Mouse (Mus musculus): ENCODE data around the gene Zfp385c. TPM values are rescaled to one million over a fixed set of nuclear protein-coding genes. Genes with fewer than 3 reads are reported as not detected.
"Not testable (repeated sequence)": the region's sequence is repeated elsewhere in the genome, so short reads cannot be mapped to it uniquely, and the experiment has no call there.

Zfp385c gene
- total RNA-seq, 2 experiments from 2014 or later = 0.12 to 0.44 TPM

DNA sequence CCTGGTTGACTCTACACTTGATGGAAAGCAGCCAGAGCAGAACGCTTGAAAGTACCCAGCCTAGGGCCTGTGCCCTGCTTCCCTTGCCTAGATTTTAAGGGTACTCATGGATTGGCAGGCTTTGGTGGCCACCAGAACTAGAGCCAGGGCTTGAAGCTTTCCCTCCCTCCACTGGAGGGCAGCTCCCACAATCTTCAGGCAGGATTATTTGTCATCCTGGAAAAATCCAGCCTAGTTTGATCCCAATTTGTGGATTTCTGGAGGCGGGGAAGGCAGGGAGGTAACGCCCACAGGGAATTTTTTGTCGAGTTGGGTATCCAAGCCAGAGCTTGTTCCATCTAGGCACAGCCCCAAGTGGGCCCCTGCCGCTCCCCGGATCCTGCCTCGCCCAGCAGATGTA is 1.9 kb downstream of the Zfp385c start:
- no peak for DNase-seq

- no peak for DNase-seq
These were observed 3.8 kb downstream of the Zfp385c start for GRCm38 (mm10) chr11:100688443-100688842.

GRCm38 (mm10) chr11:100687265-100687664 is 5.0 kb downstream of the Zfp385c start:
- DNase-seq = no peak

GRCm38 (mm10) chr11:100685371-100685770 is 6.9 kb downstream of the Zfp385c start:
- no peak for DNase-seq

DNA sequence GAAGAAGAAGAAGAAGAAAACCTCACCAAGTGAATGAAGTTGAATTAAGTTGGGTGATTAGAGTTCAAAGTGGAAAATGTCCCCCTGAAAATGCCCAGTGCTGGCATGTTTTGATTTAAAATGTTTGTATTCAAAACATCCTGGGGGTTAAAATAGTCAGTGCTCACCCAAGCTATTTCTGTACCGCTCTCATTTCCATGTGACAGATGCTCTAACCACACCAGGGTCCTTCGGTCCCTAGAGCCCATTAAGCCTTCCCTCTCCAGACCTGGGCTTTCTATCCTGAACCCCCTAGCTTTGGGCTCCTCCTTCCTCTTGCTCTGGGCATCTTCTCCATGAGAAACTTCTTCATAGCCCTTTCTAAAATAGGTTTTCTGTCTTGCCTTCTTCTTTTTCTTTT is 8.2 kb downstream of the Zfp385c start:
- DNase-seq = no peak

DNA sequence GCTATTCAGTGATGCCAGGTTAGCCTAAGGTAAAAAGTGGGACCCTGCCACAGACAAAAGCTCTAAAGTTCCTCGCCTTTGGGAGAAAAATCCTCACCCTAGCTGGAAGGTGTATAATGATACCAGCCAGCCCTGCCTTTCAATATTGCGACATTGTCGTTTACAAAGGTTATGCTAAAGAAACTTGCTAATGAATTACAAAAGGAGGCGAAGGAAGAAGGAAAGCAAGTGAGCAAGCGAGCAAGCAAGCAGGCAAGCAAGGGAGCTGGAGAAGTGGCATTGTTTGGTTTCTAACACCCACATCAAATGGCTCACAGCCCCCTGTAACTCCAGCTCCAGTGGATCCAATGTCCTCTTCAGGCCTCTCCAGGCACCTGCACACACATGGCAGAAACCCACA is 9.7 kb downstream of the Zfp385c start:
- no peak for DNase-seq

DNA sequence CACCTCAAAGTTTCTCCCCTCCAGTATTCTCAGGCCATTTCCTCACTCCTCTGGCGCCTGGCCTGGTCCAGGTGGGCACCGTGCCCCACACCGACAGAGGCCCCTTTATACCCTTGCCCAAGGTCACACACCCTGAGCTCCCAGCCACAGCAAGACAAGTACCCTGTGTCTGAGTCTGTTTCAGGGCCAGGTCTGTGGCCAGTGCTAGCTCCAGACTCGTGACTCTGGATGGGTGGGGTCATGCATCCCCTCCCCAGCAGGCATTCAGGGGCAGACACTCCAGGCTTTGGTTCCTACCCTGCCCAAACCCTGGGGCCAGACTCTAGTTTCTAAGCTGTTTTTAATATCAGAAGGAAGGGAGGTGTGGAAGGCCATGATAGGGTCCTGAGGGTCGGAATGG is 10.4 kb downstream of the Zfp385c start:
- DNase-seq = no peak

- DNase-seq = no peak
These were observed 14.4 kb downstream of the Zfp385c start for GRCm38 (mm10) chr11:100677810-100678209.

GRCm38 (mm10) chr11:100673169-100673568 is 19.1 kb downstream of the Zfp385c start:
- DNase-seq = peak; percentile 67 to 75

DNA sequence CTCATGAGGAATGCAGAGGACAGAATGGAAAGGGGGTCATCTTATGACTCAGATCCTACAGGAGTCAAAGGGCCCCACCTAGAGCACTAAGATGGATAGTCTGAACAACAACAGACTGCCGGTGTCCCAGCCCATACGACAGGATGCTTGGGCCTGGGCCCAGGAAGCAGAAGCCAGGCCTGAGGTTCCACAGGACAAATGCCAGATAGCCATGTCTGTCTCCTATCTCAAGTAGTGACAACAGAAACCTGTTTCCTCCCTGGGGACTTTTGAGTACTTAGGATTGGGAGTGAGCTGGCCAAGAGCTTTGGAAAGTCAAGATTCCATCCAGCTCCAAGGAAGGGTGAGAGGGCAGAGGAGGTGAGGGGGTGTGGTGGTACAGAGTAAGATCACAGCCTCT is 20.3 kb downstream of the Zfp385c start:
- peak; percentile 47 to 67 for DNase-seq

GRCm38 (mm10) chr11:100671049-100671448 is 21.2 kb downstream of the Zfp385c start:
- DNase-seq = no peak

GRCm38 (mm10) chr11:100659806-100660205 is 32.4 kb downstream of the Zfp385c start:
- DNase-seq = no peak

DNA sequence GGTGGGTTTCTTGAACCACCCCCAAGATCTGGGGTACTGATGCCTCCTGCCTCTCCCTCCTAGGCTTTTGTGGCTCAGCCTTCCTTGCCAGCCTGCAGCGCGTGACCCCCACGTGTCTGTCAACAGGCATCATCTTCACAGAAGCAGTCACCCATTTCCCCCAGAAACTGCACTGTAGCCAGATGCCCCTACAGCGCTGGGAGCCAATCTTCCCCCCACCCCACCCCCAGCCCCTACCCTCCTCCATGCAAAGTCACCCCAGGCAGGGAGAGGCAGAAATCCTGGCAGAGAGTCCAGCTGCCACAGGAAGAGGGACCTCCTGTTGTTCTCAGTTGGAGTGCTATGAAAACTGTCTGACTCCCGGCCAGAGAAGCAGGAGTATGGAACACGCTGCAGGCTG is 35.8 kb downstream of the Zfp385c start:
- no peak for DNase-seq

DNA sequence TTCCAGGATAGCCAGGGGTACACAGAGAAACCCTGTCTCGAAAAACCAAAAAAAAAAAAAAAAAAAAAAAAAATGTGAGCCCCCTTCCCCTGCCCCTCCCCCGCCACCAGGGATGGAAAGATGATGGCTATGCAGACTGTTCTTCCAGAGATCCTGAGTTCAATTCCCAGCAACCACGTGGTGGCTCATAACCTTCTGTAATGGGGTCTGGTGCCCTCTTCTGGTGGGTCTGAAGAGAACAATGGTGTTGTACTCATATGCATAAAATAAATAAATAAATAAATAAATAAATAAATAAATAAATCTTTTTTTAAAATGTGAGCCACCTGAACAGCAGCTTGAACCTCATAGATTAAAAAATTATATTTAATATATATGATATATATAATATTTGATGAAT is 36.7 kb downstream of the Zfp385c start:
- not testable (repeated sequence) for DNase-seq

DNA sequence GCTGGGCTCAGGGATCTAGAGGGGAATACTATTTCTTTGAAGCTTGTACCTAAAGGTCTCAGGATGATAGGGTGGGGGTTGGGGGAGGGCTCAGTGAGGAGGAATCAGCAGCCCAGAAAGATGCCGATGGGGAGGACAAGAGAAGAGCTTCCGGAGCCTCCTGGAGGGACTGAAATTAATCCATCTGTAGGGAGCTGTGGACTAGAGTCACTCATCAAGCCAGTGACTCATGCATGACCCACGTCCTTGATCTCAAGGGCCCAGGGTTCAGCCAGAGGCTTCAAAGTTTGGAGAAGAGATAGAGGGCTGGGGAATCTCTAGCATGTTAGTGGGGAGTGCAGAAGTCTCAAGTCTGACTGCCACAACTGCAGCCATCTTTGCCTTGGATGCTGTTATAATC is 40.5 kb downstream of the Zfp385c start:
- no peak for DNase-seq

DNA sequence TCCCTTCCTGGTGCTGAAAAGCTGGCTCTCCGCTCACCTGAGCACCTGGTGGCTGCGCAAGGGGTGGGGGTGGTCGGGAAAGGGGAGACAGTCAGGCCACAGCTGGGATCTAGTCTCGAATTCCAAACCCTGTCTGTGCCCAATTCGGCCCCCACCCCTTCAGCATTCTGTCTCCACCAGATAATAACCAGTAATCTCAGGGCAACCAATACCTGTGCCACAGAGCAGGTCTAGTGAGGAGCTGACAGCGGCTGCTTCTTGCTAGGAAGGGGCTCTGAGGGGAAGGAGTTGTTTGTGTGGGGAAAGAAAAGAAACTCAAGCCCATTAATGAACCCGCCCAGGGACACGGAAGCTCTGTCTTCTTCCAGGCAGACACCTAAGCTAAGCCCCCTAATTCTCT is 41.0 kb downstream of the Zfp385c start:
- DNase-seq = no peak

DNA sequence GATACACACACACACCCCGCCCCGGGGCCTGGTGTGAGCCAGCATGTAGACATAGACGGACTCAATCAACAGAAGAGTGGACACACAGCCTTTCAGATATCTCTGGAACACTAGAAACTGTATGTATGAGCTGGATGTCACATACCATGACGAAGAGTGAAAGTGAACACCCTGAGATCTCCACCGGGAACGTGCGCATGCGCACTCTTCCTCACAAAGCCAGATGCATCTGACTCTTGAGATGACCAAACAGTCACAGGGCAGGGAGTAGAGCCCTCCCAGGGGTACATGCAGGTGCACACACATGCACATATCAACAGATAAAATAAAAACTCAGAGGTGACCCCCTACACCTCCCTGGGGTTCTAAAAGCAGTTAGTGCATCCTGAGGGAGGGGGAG is 43.9 kb downstream of the Zfp385c start:
- DNase-seq = no peak

DNA sequence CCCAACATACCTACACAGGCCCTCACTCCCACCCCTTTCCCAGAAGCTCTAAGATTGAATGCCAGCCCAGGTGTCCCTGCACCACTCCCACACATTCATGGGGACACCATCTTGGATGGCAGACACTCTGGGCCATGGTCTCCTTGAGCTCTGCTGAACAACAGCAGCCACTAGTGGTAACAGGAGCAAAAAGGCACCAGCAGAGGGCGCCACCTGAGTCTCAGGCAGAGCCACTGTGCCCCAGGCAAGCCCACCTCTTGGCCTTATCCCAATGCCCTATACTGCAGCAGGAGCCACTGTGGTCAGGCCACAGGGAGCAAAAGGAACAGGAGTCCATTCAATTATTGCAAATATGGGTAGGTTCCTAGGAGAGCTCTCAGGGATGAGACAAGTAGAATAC is 46.0 kb downstream of the Zfp385c start:
- no peak for DNase-seq

DNA sequence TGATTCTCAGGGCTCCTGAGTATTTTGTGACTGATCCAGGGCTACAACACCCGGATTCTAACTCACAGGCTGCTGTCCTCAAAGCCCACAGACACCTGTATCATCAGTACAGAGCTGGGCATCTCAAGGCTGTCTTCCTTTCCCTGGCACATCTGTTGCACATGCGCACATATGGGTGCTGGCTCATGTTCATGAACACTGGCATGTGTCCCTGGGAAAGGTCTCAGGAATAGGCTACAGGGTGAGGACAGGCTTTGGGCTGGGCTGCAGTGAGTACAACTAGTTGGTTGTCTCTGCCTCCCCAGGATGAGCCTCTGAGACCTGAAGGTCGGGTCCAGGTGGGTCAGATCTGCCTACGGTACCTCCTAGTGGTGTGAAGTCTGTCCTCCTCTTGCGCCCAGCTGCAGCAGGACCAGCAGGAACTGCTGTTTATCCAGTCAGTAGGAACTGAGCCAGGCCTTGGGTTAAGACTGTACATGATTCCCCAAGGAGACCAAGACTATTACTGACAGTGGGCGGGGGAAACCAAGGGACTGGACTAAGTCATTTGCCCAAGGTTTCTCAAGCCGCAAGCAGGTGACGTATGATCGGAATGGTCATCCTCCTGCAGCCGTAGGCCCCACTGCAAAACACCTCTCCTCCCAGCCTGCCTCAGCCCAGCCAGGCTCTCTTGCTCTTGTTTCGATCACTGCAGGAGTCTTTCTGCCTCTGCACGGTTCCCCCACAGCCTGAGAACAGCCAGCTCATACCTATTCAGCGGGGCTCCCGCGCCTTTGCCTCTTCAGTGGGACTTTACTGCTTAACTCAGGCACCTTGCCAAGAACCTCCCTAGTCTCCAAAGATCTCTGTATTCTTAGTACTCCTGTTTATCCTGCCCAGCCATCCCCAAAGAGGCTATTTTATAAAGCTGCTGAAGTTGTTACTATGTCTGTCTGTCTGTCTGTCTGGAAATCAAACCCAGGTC is 48.4 kb downstream of the Zfp385c start:
- DNase-seq = peak in 1 of 2 experiments; percentile 30

GRCm38 (mm10) chr11:100640159-100640906 is 51.9 kb downstream of the Zfp385c start:
- DNase-seq = peak in 1 of 2 experiments; percentile 26

DNA sequence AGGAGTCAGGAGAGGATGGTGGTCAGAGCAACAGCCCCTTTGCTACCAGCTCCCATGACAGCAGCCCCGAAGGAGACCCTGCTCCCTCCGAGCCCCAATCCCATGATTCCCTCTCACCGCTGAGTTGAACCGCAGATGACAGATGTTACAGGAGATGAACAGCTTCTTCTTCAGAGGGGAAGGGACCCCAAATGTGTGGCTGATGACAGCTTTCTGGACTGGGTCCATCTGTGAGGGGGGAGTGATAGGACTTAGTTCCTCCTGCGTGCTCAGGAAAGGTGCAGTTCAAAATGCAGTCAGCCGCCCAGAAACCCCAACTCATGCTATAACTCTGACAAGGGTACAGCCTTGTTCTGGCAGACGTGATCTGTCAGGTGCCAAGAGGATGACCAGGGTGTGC is 57.7 kb downstream of the Zfp385c start:
- DNase-seq = no peak

DNA sequence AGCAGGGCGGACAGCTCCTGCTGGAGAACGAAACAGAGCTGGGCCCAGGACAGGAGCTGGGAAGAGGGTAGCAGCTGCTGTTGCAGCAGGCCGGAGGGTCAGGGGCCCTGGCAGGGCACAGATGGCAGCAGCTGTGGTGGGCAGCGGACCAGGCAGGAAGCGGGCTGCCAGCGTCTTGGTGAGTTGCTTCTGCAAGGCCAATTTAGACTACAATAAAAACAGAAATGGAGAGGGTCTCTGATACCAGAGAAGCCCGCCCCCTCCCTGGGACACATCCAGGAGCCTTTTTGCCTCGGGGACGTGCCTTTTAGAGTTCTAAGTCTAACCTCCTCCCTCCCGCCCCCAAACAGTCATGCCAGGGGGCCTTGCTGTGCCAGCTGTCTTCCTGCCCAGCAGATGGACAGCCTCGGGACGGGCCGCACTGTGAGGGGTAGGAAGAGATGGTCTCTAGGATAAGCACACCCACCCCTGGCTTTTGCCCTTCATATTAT is 63.3 kb downstream of the Zfp385c start:
- no peak for DNase-seq

DNA sequence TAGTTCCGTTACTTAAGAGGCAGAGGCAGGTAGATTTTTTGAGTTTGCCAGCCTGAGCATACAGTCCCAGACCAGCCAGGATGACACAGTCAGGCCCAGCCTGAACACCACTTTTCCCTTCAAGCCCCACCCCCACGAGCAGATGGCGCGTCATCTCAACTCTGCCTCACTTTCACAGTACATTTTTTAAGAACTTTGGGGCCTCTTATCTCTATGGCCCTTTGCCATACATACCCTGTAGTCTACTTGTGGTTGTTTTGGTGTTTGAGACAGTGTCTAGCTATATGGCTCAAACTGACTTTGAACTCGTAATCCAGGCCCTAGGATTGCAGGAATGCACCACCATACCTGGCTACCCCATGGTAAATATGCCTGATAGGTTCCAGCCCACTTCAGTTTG is 64.2 kb downstream of the Zfp385c start:
- no peak for DNase-seq
